Mouse (Mus musculus): ENCODE results near the gene Rbm19. TPM values are rescaled to one million over a fixed set of nuclear protein-coding genes. Genes with fewer than 3 reads are reported as not detected.

Gene Rbm19
- total RNA-seq, 2 experiments from 2014 or later, result 18.4 to 20.8 TPM

GRCm38 (mm10) chr5:120160923-120161658 is 44.8 kb downstream of the Rbm19 start:
- intact Hi-C loops (cut with DNase I), result no loop called here
- no peak for DNase-seq

- intact Hi-C loops (cut with DNase I), result no loop called here
- no peak for DNase-seq
Measured at GRCm38 (mm10) chr5:120162689-120163088, 46.4 kb downstream of the Rbm19 start.

GRCm38 (mm10) chr5:120163428-120163827 is 47.2 kb downstream of the Rbm19 start:
- intact Hi-C loops (cut with DNase I), result no loop called here
- DNase-seq, result no peak

GRCm38 (mm10) chr5:120164450-120164849 is 48.2 kb downstream of the Rbm19 start:
- DNase-seq, result peak; percentile 61 to 74
- intact Hi-C loops (cut with DNase I), result no loop called here

GRCm38 (mm10) chr5:120165061-120165942 is 49.0 kb downstream of the Rbm19 start:
- DNase-seq, result no peak
- intact Hi-C loops (cut with DNase I), result no loop called here

- intact Hi-C loops (cut with DNase I), result no loop called here
Measured at GRCm38 (mm10) chr5:120167787-120168325, 51.6 kb downstream of the Rbm19 start.

GRCm38 (mm10) chr5:120171865-120172728 is 55.8 kb downstream of the Rbm19 start:
- DNase-seq, result no peak
- intact Hi-C loops (cut with DNase I), result no loop called here

More at GRCm38 (mm10) chr5:120167787-120168325, 51.6 kb downstream of the Rbm19 start:
- no peak for DNase-seq

- no peak for DNase-seq
- intact Hi-C loops (cut with DNase I), result no loop called here
Measured at GRCm38 (mm10) chr5:120172729-120173101, 56.5 kb downstream of the Rbm19 start.

GRCm38 (mm10) chr5:120174317-120174716 is 58.1 kb downstream of the Rbm19 start:
- DNase-seq, result no peak
- intact Hi-C loops (cut with DNase I), result no loop called here

GRCm38 (mm10) chr5:120175217-120175616 is 59.0 kb downstream of the Rbm19 start:
- DNase-seq, result no peak
- intact Hi-C loops (cut with DNase I), result no loop called here

GRCm38 (mm10) chr5:120176246-120177065 is 60.2 kb downstream of the Rbm19 start:
- intact Hi-C loops (cut with DNase I), result no loop called here

GRCm38 (mm10) chr5:120177066-120177340 is 60.7 kb downstream of the Rbm19 start:
- DNase-seq, result no peak
- intact Hi-C loops (cut with DNase I), result no loop called here

More at GRCm38 (mm10) chr5:120176246-120177065, 60.2 kb downstream of the Rbm19 start:
- peak; percentile 51 to 56 for DNase-seq

GRCm38 (mm10) chr5:120180102-120180501 is 63.8 kb downstream of the Rbm19 start:
- no peak for DNase-seq
- intact Hi-C loops (cut with DNase I), result loop anchor here (5.0 kb wide), 1 partner anchor 33 kb away; no protein-coding TSS in a partner anchor

- no peak for DNase-seq
- intact Hi-C loops (cut with DNase I), result loop anchor here (5.0 kb wide), 1 partner anchor 34 kb away; no protein-coding TSS in a partner anchor
Measured at GRCm38 (mm10) chr5:120181384-120181783, 65.1 kb downstream of the Rbm19 start.

GRCm38 (mm10) chr5:120183321-120183720 is 67.1 kb downstream of the Rbm19 start:
- intact Hi-C loops (cut with DNase I), result loop anchor here (5.0 kb wide), 1 partner anchor 36 kb away; no protein-coding TSS in a partner anchor

GRCm38 (mm10) chr5:120183790-120184189 is 67.5 kb downstream of the Rbm19 start:
- intact Hi-C loops (cut with DNase I), result loop anchor here (5.0 kb wide), 1 partner anchor 36 kb away; no protein-coding TSS in a partner anchor

More at GRCm38 (mm10) chr5:120183321-120183720, 67.1 kb downstream of the Rbm19 start:
- no peak for DNase-seq

GRCm38 (mm10) chr5:120185949-120186348 is 69.7 kb downstream of the Rbm19 start:
- no peak for DNase-seq
- intact Hi-C loops (cut with DNase I), result no loop called here

More at GRCm38 (mm10) chr5:120183790-120184189, 67.5 kb downstream of the Rbm19 start:
- no peak for DNase-seq

- intact Hi-C loops (cut with DNase I), result no loop called here
- no peak for DNase-seq
Measured at GRCm38 (mm10) chr5:120188541-120188940, 72.3 kb downstream of the Rbm19 start.

GRCm38 (mm10) chr5:120190001-120190582 is 73.8 kb downstream of the Rbm19 start:
- no peak for DNase-seq
- intact Hi-C loops (cut with DNase I), result no loop called here
